Comparison of ENCODE assay signal across 8 mouse cellular contexts in the genomic region with DNA sequence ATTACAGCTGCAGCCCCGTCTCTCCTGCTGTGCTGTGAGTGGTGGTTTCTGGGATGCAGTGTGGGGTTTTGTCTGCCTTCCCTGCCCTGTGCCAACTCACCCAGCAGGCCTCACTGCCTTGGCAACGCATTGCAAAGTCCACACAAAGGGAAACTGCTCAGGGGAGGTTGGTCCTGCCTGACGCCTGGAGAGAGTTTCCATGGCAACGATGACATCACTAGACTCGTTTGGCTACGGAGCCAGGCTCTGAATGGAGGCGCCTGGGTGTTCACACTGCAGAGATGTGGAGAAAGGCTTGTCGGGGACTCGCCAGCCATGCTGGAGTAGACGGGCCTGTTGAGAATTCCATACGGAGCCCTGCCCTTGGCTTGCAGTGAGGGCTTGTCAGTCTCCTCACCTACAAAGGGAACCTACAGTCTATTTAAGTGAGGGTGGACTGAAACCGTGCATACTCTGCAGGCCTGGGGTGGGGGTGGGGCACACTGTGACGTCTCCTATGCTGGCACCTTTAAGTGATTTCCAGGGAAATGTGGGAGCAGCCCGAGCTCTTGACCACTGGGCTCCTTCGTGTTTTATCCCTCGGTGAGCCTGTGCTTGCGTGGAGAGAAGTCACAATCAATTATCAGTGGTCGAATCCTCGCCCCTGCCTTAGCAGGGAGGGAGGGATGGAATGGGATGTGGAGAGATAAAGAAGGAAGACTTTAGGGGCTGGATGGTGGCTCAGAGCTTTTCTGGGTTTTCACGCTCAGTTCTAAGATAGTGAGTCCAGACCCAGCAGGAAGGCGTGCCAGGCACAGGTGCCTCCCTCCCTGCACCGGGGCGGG. TPM values are rescaled to one million over a fixed set of nuclear protein-coding genes. Genes with fewer than 3 reads are reported as not detected.
A peak's percentile ranks its signal among the peaks of the same experiment; 100 is the strongest.
DNase-seq lines count a peak whose midpoint lies in the region; ATAC-seq and TF ChIP-seq lines count a peak whose summit lies in the region.

No protein-coding gene starts in this region.

- H3K9ac ChIP-seq in CH12.LX (ENCODE audit: insufficient read depth, low read depth) = peak overlapping the region; percentile 20
- peak overlapping the region; percentile 55 for H3K9ac ChIP-seq in forebrain, embryonic 12.5 days
- H3K9ac ChIP-seq in liver, embryonic 14.5 days (replicated peaks) = no peak overlapping the region

- peaks cover 7% of the 10 kb centered on the region for H3K27me3 ChIP-seq in CH12.LX (replicated peaks)
- no peaks in the 10 kb centered on the region for H3K27me3 ChIP-seq in forebrain, embryonic 12.5 days
- no peaks in the 10 kb centered on the region for H3K27me3 ChIP-seq in liver, embryonic 14.5 days (ENCODE audit: control insufficient read depth, insufficient read depth, low read length)

- TF ChIP-seq POLR2A in CH12.LX (IDR thresholded peaks at IDR 0.05; ENCODE audit: low read depth, low read length) = no peak

- peak; percentile 97 for ATAC-seq in forebrain, embryonic 12.5 days (ENCODE audit: low FRiP score)
- ATAC-seq in liver, embryonic 14.5 days (ENCODE audit: insufficient read depth) = peak; percentile 57; the same call in 1 of the 2 replicates

- dilution Hi-C loops in CH12.LX (cut with MboI; ENCODE audit: extremely low pct_ligation_motif_present, extremely low pct_unique_long_range_greater_than_20kb, low sequenced_read_pairs) = no loop called here

- no peak overlapping the region for H3K4me3 ChIP-seq in CH12.LX (replicated peaks in 1 of 3; ENCODE audit: low read depth in 2 of 3, low read length in 2 of 3, poor library complexity in 1 of 3)
- H3K4me3 ChIP-seq in brown adipose tissue, adult 24 weeks (ENCODE audit: insufficient read depth, low read depth, low read length) = peak overlapping the region; percentile 7; the same call in 1 of the 2 replicates
- H3K4me3 ChIP-seq in forebrain, embryonic 12.5 days (replicated peaks) = peak overlapping the region; percentile 14
- no peak overlapping the region for H3K4me3 ChIP-seq in liver, embryonic 14.5 days (ENCODE audit: insufficient read depth in 1 of 2, low read depth in 2 of 2, low read length in 2 of 2)

- H3K4me2 ChIP-seq in CH12.LX (ENCODE audit: insufficient read depth, low read depth, poor library complexity, severe bottlenecking) = peak overlapping the region; percentile 89
- peak overlapping the region; percentile 52 for H3K4me2 ChIP-seq in forebrain, embryonic 12.5 days
- H3K4me2 ChIP-seq in liver, embryonic 14.5 days (ENCODE audit: low read depth) = peak overlapping the region; percentile 2; the same call in 1 of the 2 replicates

- H3K27ac ChIP-seq in CH12.LX (ENCODE audit: insufficient read depth, low read depth) = 0 out of 2 replicates have a peak overlapping the region, but pooled peaks have one; percentile 3
- peak overlapping the region; percentile 99 for H3K27ac ChIP-seq in brown adipose tissue, adult 24 weeks (replicated peaks; ENCODE audit: low read depth, low read length)
- peak overlapping the region; percentile 100 for H3K27ac ChIP-seq in forebrain, embryonic 12.5 days
- no peak overlapping the region for H3K27ac ChIP-seq in liver, embryonic 14.5 days

- WGBS in forebrain, embryonic 12.5 days = 2% methylated on average over 23 of the region's 23 CpGs
- 14% methylated on average over 23 of the region's 23 CpGs for WGBS in liver, embryonic 14.5 days (ENCODE audit: insufficient replicate concordance)

- H3K79me2 ChIP-seq in CH12.LX (replicated peaks; ENCODE audit: control insufficient read depth, extremely low read depth, insufficient read depth, poor library complexity, severe bottlenecking) = no peaks in the 10 kb centered on the region

- no peak for TF ChIP-seq CTCF in CH12.LX (conservative IDR thresholded peaks at IDR 0.05 in 1 of 2, IDR thresholded peaks at IDR 0.05 in 1 of 2; ENCODE audit: low read depth in 2 of 2, low read length in 2 of 2)
- no peak for TF ChIP-seq CTCF in liver, embryonic 14.5 days (IDR thresholded peaks at IDR 0.05; ENCODE audit: low read depth)

- H3K36me3 ChIP-seq in CH12.LX (replicated peaks in 1 of 2; ENCODE audit: control insufficient read depth in 1 of 2, insufficient read depth in 1 of 2, low read length in 1 of 2) = no peaks in the 10 kb centered on the region
- no peaks in the 10 kb centered on the region for H3K36me3 ChIP-seq in forebrain, embryonic 12.5 days (replicated peaks)
- no peaks in the 10 kb centered on the region for H3K36me3 ChIP-seq in liver, embryonic 14.5 days (replicated peaks; ENCODE audit: control insufficient read depth, insufficient read depth, low read depth)

- DNase-seq in CH12.LX (ENCODE audit: extremely low read depth) = peak; percentile 91
- DNase-seq in heart, postnatal 14 days = peak; percentile 72 to 85
- peak; percentile 72 to 83 for DNase-seq in kidney, postnatal 4 days
- peak in 2 of 3 experiments; percentile 22 to 33 for DNase-seq in liver, embryonic 14.5 days (ENCODE audit: low read depth in 3 of 3, low spot score in 3 of 3)
- DNase-seq in natural killer cell, adult 2 months (ENCODE audit: low spot score in 2 of 2) = peak; percentile 15 to 38
- DNase-seq in urinary bladder, adult 18-20 months (ENCODE audit: low spot score in 2 of 2) = peak; percentile 67 to 87

- in situ Hi-C loops in CH12.LX (cut with MboI; ENCODE audit: low pct_ligation_motif_present, low pct_unique_long_range_greater_than_20kb, low sequenced_read_pairs) = no loop called here

- peaks cover 47 to 59% of the 10 kb centered on the region in 2 experiments for H3K4me1 ChIP-seq in CH12.LX (ENCODE audit: control insufficient read depth in 1 of 2, insufficient read depth in 2 of 2)
- H3K4me1 ChIP-seq in brown adipose tissue, adult 24 weeks (ENCODE audit: control insufficient read depth, insufficient read depth, insufficient read length, low read length) = peaks cover 31% of the 10 kb centered on the region
- H3K4me1 ChIP-seq in forebrain, embryonic 12.5 days = peaks cover 49% of the 10 kb centered on the region
- H3K4me1 ChIP-seq in liver, embryonic 14.5 days (replicated peaks; ENCODE audit: control insufficient read depth in 2 of 2, insufficient read depth in 2 of 2, low read length in 1 of 2) = peaks cover 0 to 6% of the 10 kb centered on the region in 2 experiments; a peak in 2 of 4 replicates

- TF ChIP-seq RAD21 in CH12.LX (IDR thresholded peaks at IDR 0.05; ENCODE audit: low read depth, low read length) = no peak

- no peaks in the 10 kb centered on the region for H3K9me3 ChIP-seq in CH12.LX (replicated peaks; ENCODE audit: low read length)
- no peaks in the 10 kb centered on the region for H3K9me3 ChIP-seq in forebrain, embryonic 12.5 days
- no peaks in the 10 kb centered on the region for H3K9me3 ChIP-seq in liver, embryonic 14.5 days (ENCODE audit: control insufficient read depth, low read length)

- intact Hi-C loops in heart, postnatal 14 days (cut with DNase I) = no loop called here

- TF ChIP-seq EP300 in CH12.LX (IDR thresholded peaks at IDR 0.05; ENCODE audit: low read length) = no peak
- TF ChIP-seq EP300 in liver, embryonic 14.5 days (IDR thresholded peaks at IDR 0.05; ENCODE audit: low read depth) = no peak

TF ChIP-seq in CH12.LX, 34 proteins besides CTCF, POLR2A, EP300 and RAD21 (continues in another document):
- peak; percentile 14; the same call in 1 of the 2 replicates for TF ChIP-seq BHLHE40 (IDR thresholded peaks at IDR 0.05; ENCODE audit: low read depth, low read length)
- TF ChIP-seq NELFE (IDR thresholded peaks at IDR 0.05; ENCODE audit: low read depth, low read length) = no peak
- TF ChIP-seq KAT2A (IDR thresholded peaks at IDR 0.05; ENCODE audit: insufficient replicate concordance, low read length) = no peak
- no peak for TF ChIP-seq UBTF (IDR thresholded peaks at IDR 0.05; ENCODE audit: low read depth, low read length)
- TF ChIP-seq RCOR1 (conservative IDR thresholded peaks at IDR 0.05; ENCODE audit: low read depth, low read length) = no peak
- TF ChIP-seq MXI1 (IDR thresholded peaks at IDR 0.05; ENCODE audit: low read depth, low read length) = peak; percentile 79
- no peak for TF ChIP-seq MYC (IDR thresholded peaks at IDR 0.05; ENCODE audit: low read depth, low read length)
- TF ChIP-seq CHD2 (IDR thresholded peaks at IDR 0.05; ENCODE audit: low read length) = peak; percentile 83
- TF ChIP-seq NRF1 (IDR thresholded peaks at IDR 0.05; ENCODE audit: low read depth, low read length) = no peak
- no peak for TF ChIP-seq ELF1 (IDR thresholded peaks at IDR 0.05; ENCODE audit: low read depth, low read length)
- TF ChIP-seq IRF4 (IDR thresholded peaks at IDR 0.05; ENCODE audit: low read depth, low read length) = 0 out of 2 replicates have a peak, but pooled peaks have one; percentile 48
- TF ChIP-seq TCF12 (IDR thresholded peaks at IDR 0.05; ENCODE audit: low read depth, low read length) = no peak
- TF ChIP-seq USF2 (conservative IDR thresholded peaks at IDR 0.05; ENCODE audit: low read depth, low read length) = no peak
- no peak for TF ChIP-seq JUND (conservative IDR thresholded peaks at IDR 0.05; ENCODE audit: low read depth, low read length)
- TF ChIP-seq ZNF384 (IDR thresholded peaks at IDR 0.05; ENCODE audit: low read depth, low read length) = no peak
- TF ChIP-seq GABPA (IDR thresholded peaks at IDR 0.05; ENCODE audit: insufficient replicate concordance, low read depth, low read length) = no peak
- TF ChIP-seq ZKSCAN1 (IDR thresholded peaks at IDR 0.05; ENCODE audit: borderline replicate concordance, low read depth, low read length) = no peak
- TF ChIP-seq ZMIZ1 (IDR thresholded peaks at IDR 0.05; ENCODE audit: low read depth, low read length) = no peak
- TF ChIP-seq TBP (conservative IDR thresholded peaks at IDR 0.05; ENCODE audit: low read depth, low read length) = no peak
- TF ChIP-seq MAX (IDR thresholded peaks at IDR 0.05; ENCODE audit: low read length) = no peak
- no peak for TF ChIP-seq PAX5 (IDR thresholded peaks at IDR 0.05; ENCODE audit: low read length)
- TF ChIP-seq POLR2AphosphoS2 (IDR thresholded peaks at IDR 0.05; ENCODE audit: low read depth, low read length) = no peak
- no peak for TF ChIP-seq USF1 (IDR thresholded peaks at IDR 0.05; ENCODE audit: low read depth, low read length)
- no peak for TF ChIP-seq ZC3H11A (IDR thresholded peaks at IDR 0.05; ENCODE audit: low read depth, low read length)
- no peak for TF ChIP-seq MAFK (IDR thresholded peaks at IDR 0.05; ENCODE audit: insufficient replicate concordance, low read length)

RNA-seq across cellular contexts. Expression of a gene that starts 50.6 kb away (rescaled TPM):
- total RNA-seq in CH12.LX (2012; rRNA removed) (8.8 and 10.6 TPM in 2 replicates), CH12.LX (2014; rRNA removed) (7.2 and 9.0 TPM in 2 replicates)
- 12.5 and 14.3 TPM in 2 replicates for polyA plus RNA-seq in CH12.LX (2012; ENCODE audit: insufficient read length, low read depth)
- polyA plus RNA-seq in brown adipose tissue, adult 24 weeks (2012; ENCODE audit: insufficient read depth, insufficient read length, missing spikeins) = 172 and 175 TPM in 2 replicates
- polyA plus RNA-seq in forebrain, embryonic 12.5 days (2016; fragmentation: Nextera tagmentation; extraction: Ambion mirVana) = 42.6 and 43.1 TPM in 2 replicates
- total RNA-seq in heart, postnatal 14 days (2021) = 10 to 100 TPM; 64.1 to 67.6 TPM
- 7.5 and 7.8 TPM in 2 replicates for polyA plus RNA-seq in liver, embryonic 14.5 days (2012; rRNA removed)
- polyA plus RNA-seq in liver, embryonic 14.5 days (2014; fragmentation: Nextera tagmentation; extraction: Ambion mirVana) = 8.3 and 9.1 TPM in 2 replicates

Comparison
In these comparisons a context has a peak if more than half of its experiments do, and no peak if none do; other contexts are left out.
1. DNase-seq: peak in every context shown above with its lines; median percentile 91 in CH12.LX; 78 in heart, postnatal 14 days; 78 in kidney, postnatal 4 days; 77 in urinary bladder, adult 18-20 months; 28 in liver, embryonic 14.5 days; 26 in natural killer cell, adult 2 months.
2. H3K4me2 ChIP-seq: peak in every context shown above with its lines; median percentile 89 in CH12.LX; 52 in forebrain, embryonic 12.5 days; 2 in liver, embryonic 14.5 days.
3. H3K4me3 ChIP-seq: peak in brown adipose tissue, adult 24 weeks (single experiment) and forebrain, embryonic 12.5 days (single experiment); none in CH12.LX (0 of 3) and liver, embryonic 14.5 days (0 of 2).